Mouse (Mus musculus) myocyte (in vitro differentiated cells): ENCODE measurements at regions not wholly inside any gene's neighbourhood (a gene's known extent, or its start where the extent isn't known, plus 50 kb on each side); places are given as distances from the start of the nearest gene placed in this dataset.

Experiments used
- MAX ChIP-seq: IDR thresholded peaks from one replicate; pipeline ENCODE4 v1.6.1; 2011; ENCODE audit warnings: low read depth, mild to moderate bottlenecking, control low read depth
- POLR2A ChIP-seq: IDR thresholded peaks from one replicate; pipeline ENCODE4 v1.6.1; 2011; ENCODE audit warnings: low read depth, mild to moderate bottlenecking, control low read depth, moderate library complexity; ENCODE audit not compliant: insufficient read length
- USF1 ChIP-seq: IDR thresholded peaks from one replicate; pipeline ENCODE4 v1.6.1; 2011; ENCODE audit warnings: low read depth, mild to moderate bottlenecking, control low read depth, moderate library complexity

DNA sequence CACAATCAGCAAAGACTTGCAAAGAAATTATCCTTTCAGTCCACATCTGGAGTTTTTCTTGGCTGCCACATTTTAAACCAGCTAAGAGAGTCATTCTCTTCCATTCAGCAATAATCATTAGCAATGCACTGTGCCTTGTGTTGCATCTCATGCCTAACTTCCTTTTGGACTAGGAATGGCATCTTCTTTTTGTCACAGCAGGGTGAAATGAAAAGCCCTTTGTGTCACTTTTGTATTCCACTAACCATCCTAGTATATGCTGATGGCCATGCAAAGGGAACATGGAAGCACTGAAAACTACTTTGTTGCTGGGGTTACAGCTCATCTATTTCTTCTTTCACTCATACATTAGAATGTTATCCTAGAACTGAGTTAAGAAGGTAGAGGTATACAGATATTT lies 59.8 kb upstream of the Otogl start:
- TF ChIP-seq MAX (no peak), POLR2A (no peak), USF1 (no peak)
